ENCODE assay signal across 24 mouse cellular contexts in the genomic region with DNA sequence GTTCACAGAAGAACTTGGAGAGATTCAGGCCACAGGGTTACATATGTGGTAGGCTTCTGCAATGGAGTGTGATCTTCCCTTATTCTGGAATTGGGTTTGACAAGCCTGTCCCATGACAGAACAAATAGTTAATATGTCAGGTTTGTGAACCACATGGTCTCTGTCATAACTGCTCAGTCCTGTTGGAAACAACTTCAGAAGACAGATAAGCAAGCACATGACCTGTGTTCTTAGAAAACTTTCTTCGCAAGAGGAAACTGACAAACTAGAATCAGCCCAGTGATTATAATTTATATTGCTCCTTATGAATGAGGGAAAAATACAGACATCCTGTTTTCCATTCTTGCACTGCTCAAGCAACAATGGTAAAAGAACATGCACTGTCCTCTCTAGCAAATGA. TPM values are rescaled to one million over a fixed set of nuclear protein-coding genes. Genes with fewer than 3 reads are reported as not detected.
DNase-seq lines count a peak whose midpoint lies in the region; ATAC-seq and TF ChIP-seq lines count a peak whose summit lies in the region.
"Had no signal": no experiment of that assay in that cellular context is flagged by ENCODE, and none has a peak within 500 bp of the region (broad histone marks: within the 10 kb centered on the region; RNA-seq: fewer than 3 reads in every experiment).

No protein-coding gene starts in this region.

- 18% methylated on average over 1 of the region's 1 CpGs for WGBS in liver, embryonic 12.5 days (ENCODE audit: insufficient replicate concordance)
- 48% methylated on average over 1 of the region's 1 CpGs for WGBS in liver, postnatal 0 days (ENCODE audit: insufficient replicate concordance)

- DNase-seq in G1E (ENCODE audit: low spot score) = no peak
- peak; percentile 49 for DNase-seq in c-Kit-positive CD71-positive TER-119-positive erythroid progenitor cells, embryonic 14.5 days (ENCODE audit: low spot score)
- DNase-seq in liver, postnatal 0 days = no peak
- DNase-seq in left cerebral cortex, adult 18-20 months (ENCODE audit: low spot score in 2 of 2) = no peak
- DNase-seq in gastrocnemius, postnatal 10 days = no peak
- DNase-seq in heart, postnatal 25 days (ENCODE audit: low spot score) = no peak
- DNase-seq: adrenal gland, postnatal 14 days; cerebellum, adult 11-12 months; cerebellum, adult 9-11 months; heart, postnatal 14 days; kidney, postnatal 25 days; lung, adult 2 months; lung, postnatal 10 days; midbrain, embryonic 14.5 days had no signal

- TF ChIP-seq EP300 in liver, postnatal 0 days (IDR thresholded peaks at IDR 0.05; ENCODE audit: low read depth) = peak; percentile 45; the same call in 1 of the 2 replicates

- H3K27ac ChIP-seq in liver, embryonic 12.5 days = peak overlapping the region; percentile 23; the same call in 1 of the 2 replicates
- peak overlapping the region; percentile 2; the same call in 1 of the 2 replicates for H3K27ac ChIP-seq in liver, postnatal 0 days (ENCODE audit: low read depth)
- H3K27ac ChIP-seq: embryonic facial prominence, embryonic 13.5 days; forebrain, embryonic 10.5 days; forebrain, embryonic 15.5 days; left cerebral cortex, adult 2 months; limb, embryonic 13.5 days; macrophage; stomach, embryonic 15.5 days had no signal

- no peak for TF ChIP-seq CTCF in G1E (IDR thresholded peaks at IDR 0.05; ENCODE audit: low read depth, low read length)
- no peak for TF ChIP-seq CTCF in liver, postnatal 0 days (IDR thresholded peaks at IDR 0.05; ENCODE audit: low read depth)

- no peak overlapping the region for H3K9ac ChIP-seq in liver, embryonic 12.5 days
- no peak overlapping the region for H3K9ac ChIP-seq in liver, postnatal 0 days (replicated peaks)
- H3K9ac ChIP-seq: embryonic facial prominence, embryonic 13.5 days; forebrain, embryonic 15.5 days; limb, embryonic 13.5 days; stomach, embryonic 15.5 days had no signal

- no peak overlapping the region for H3K4me2 ChIP-seq in liver, embryonic 12.5 days
- no peak overlapping the region for H3K4me2 ChIP-seq in liver, postnatal 0 days (ENCODE audit: low read depth, low read length)
- H3K4me2 ChIP-seq: embryonic facial prominence, embryonic 13.5 days; forebrain, embryonic 15.5 days; limb, embryonic 13.5 days; stomach, embryonic 15.5 days had no signal

- H3K36me3 ChIP-seq in G1E (replicated peaks) = no peaks in the 10 kb centered on the region
- no peaks in the 10 kb centered on the region for H3K36me3 ChIP-seq in liver, embryonic 12.5 days
- H3K36me3 ChIP-seq in liver, postnatal 0 days (replicated peaks; ENCODE audit: insufficient read depth, low read length) = no peaks in the 10 kb centered on the region
- H3K36me3 ChIP-seq: embryonic facial prominence, embryonic 13.5 days; forebrain, embryonic 10.5 days; forebrain, embryonic 15.5 days; limb, embryonic 13.5 days; stomach, embryonic 15.5 days had no signal

- peak; percentile 83 for ATAC-seq in G1E (ENCODE audit: extremely low read depth, insufficient number of reproducible peaks, low FRiP score, poor library complexity, severe bottlenecking)
- peak; percentile 69; the same call in 1 of the 2 replicates for ATAC-seq in liver, embryonic 12.5 days
- no peak for ATAC-seq in liver, postnatal 0 days
- ATAC-seq: forebrain, embryonic 15.5 days; hindbrain, embryonic 16.5 days; Patski had no signal

- H3K4me3 ChIP-seq in G1E (ENCODE audit: low read depth, low read length) = no peak overlapping the region
- H3K4me3 ChIP-seq in liver, embryonic 12.5 days = no peak overlapping the region
- H3K4me3 ChIP-seq in liver, postnatal 0 days (ENCODE audit: low read depth, low read length) = no peak overlapping the region
- H3K4me3 ChIP-seq: embryonic facial prominence, embryonic 13.5 days; forebrain, embryonic 10.5 days; forebrain, embryonic 15.5 days; left cerebral cortex, adult 2 months; limb, embryonic 13.5 days; stomach, embryonic 15.5 days had no signal

- intact Hi-C loops in heart, postnatal 25 days (cut with DNase I) = no loop called here

- no peaks in the 10 kb centered on the region for H3K27me3 ChIP-seq in G1E (ENCODE audit: insufficient read depth, low read length)
- H3K27me3 ChIP-seq in liver, embryonic 12.5 days (replicated peaks) = no peaks in the 10 kb centered on the region
- no peaks in the 10 kb centered on the region for H3K27me3 ChIP-seq in liver, postnatal 0 days (ENCODE audit: insufficient read depth, low read length)
- H3K27me3 ChIP-seq: embryonic facial prominence, embryonic 13.5 days; forebrain, embryonic 15.5 days; limb, embryonic 13.5 days; Patski; stomach, embryonic 15.5 days had no signal

- no peaks in the 10 kb centered on the region for H3K9me3 ChIP-seq in G1E (replicated peaks)
- H3K9me3 ChIP-seq in liver, embryonic 12.5 days (replicated peaks) = no peaks in the 10 kb centered on the region
- H3K9me3 ChIP-seq in liver, postnatal 0 days (ENCODE audit: low read length) = no peaks in the 10 kb centered on the region
- H3K9me3 ChIP-seq: embryonic facial prominence, embryonic 13.5 days; forebrain, embryonic 10.5 days; forebrain, embryonic 15.5 days; limb, embryonic 13.5 days; stomach, embryonic 15.5 days had no signal

- H3K4me1 ChIP-seq in G1E (ENCODE audit: insufficient read depth, low read depth, low read length) = peaks cover 51% of the 10 kb centered on the region
- peaks cover 43% of the 10 kb centered on the region for H3K4me1 ChIP-seq in liver, embryonic 12.5 days
- H3K4me1 ChIP-seq in liver, postnatal 0 days (ENCODE audit: insufficient read depth) = peaks cover 41% of the 10 kb centered on the region
- H3K4me1 ChIP-seq: embryonic facial prominence, embryonic 13.5 days; forebrain, embryonic 15.5 days; limb, embryonic 13.5 days; stomach, embryonic 15.5 days had no signal

RNA-seq across cellular contexts. Expression of a gene that starts 58.1 kb away (rescaled TPM):
- total RNA-seq in G1E (2014; fragmentation: Nextera tagmentation) = 118 and 134 TPM in 2 replicates
- total RNA-seq in G1E (2017) = 110 and 118 TPM in 2 replicates
- polyA plus RNA-seq in G1E (2012) = 111 and 121 TPM in 2 replicates
- polyA plus RNA-seq in liver, embryonic 12.5 days (2016; fragmentation: Nextera tagmentation; extraction: Ambion mirVana) = 88.3 and 96.9 TPM in 2 replicates
- polyA plus RNA-seq in liver, postnatal 0 days (2015; fragmentation: Nextera tagmentation; extraction: Ambion mirVana) = 49.5 and 65.0 TPM in 2 replicates
- total RNA-seq in left cerebral cortex, adult 18-20 months (2021) = 10 to 100 TPM; 10.1 to 15.4 TPM
- total RNA-seq in gastrocnemius, postnatal 10 days (2021) = 10 to 100 TPM; 43.1 to 82.0 TPM
- total RNA-seq in heart, postnatal 25 days (2021) = 10 to 100 TPM; 16.1 to 20.0 TPM
